Mouse (Mus musculus) thymus, adult 2 months (tissue): ENCODE measurements around the gene Ehd1.

Source experiments
- CTCF ChIP-seq: fragments of 200-500 bp; IDR thresholded peaks from 2 replicates; pipeline ENCODE4 v1.5.1; 2012; ENCODE audit warnings: mild to moderate bottlenecking, control low read depth, low read length, moderate library complexity, borderline replicate concordance; ENCODE audit not compliant: control insufficient read depth, poor library complexity, insufficient read depth; ENCODE audit errors: extremely low read depth
- POLR2A ChIP-seq: fragments of 200-500 bp; IDR thresholded peaks from 2 replicates; pipeline ENCODE4 v1.6.1; 2012; ENCODE audit warnings: mild to moderate bottlenecking, low read length, control low read depth, moderate library complexity; ENCODE audit not compliant: control insufficient read depth, poor library complexity, insufficient read depth; ENCODE audit errors: extremely low read depth

DNA sequence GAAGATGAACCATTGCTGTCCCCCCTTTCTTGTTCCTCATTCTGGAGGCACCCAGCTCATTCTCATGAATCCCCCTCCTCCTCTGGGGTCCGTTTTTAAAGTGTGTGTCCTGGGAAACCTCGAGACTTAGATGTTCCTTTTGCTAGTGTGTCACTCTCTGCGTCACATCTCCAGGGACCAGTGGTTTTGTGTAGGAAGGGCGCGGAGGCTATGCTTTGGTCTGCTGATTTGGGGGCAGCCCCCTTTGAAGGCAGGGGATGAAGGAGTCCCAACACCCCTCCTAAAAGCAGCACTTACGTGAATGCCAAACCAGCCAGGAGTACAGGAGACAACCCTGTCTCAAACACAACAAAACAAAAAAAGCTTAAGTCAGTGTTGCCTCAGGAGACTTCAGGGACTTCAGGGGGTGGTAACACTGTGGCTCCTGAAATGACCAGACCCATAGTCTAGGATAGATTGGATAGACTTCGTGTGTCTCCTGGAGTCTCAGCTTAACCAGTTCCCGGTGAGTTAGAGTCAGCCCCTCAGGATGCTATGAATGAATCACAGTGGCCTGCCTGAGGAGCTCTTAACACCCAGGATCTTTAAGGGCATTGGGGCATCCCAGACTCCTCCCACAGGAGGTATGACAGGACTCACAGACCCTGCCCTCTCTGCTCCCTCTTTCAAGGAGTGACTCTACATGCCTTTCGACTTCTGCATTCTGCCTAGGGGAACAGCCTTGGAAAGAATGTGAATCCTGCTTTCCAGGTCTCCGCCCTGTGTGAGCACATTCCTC, 1.3 kb downstream of the Ehd1 start:
- TF ChIP-seq CTCF: no peak
- TF ChIP-seq POLR2A: no peak
